Mouse (Mus musculus) CH12.LX (cell line): ENCODE measurements at regions not wholly inside any gene's neighbourhood (a gene's known extent, or its start where the extent isn't known, plus 50 kb on each side); places are given as distances from the start of the nearest gene placed in this dataset.

ENCODE experiments used
- CTCF ChIP-seq, 2 experiments: IDR thresholded peaks in 1 of 2; conservative IDR thresholded peaks in 1 of 2; 2 replicates each; pipeline ENCODE4 v1.5.1; 2011 to 2012; ENCODE audit warnings: low read depth in 2 of 2, low read length in 2 of 2, improper control_type of control experiment in 1 of 2, inconsistent platforms in 1 of 2, mild to moderate bottlenecking in 1 of 2, moderate library complexity in 1 of 2
- E2F4 ChIP-seq: IDR thresholded peaks from 2 replicates; pipeline ENCODE4 v1.6.1; 2011; ENCODE audit warnings: low read depth, low read length, improper control_type of control experiment; ENCODE audit not compliant: insufficient replicate concordance
- EP300 ChIP-seq: IDR thresholded peaks from 2 replicates; pipeline ENCODE4 v1.6.1; 2011; ENCODE audit warnings: low read length, improper control_type of control experiment
- ETS1 ChIP-seq: conservative IDR thresholded peaks from 2 replicates; pipeline ENCODE4 v1.6.1; 2012; ENCODE audit warnings: low read depth, mild to moderate bottlenecking, inconsistent platforms, low read length, improper control_type of control experiment, moderate library complexity
- GABPA ChIP-seq: IDR thresholded peaks from 2 replicates; pipeline ENCODE4 v1.6.1; 2012; ENCODE audit warnings: low read depth, low read length, improper control_type of control experiment, inconsistent platforms; ENCODE audit not compliant: insufficient replicate concordance
- IRF4 ChIP-seq: IDR thresholded peaks from 2 replicates; pipeline ENCODE4 v1.6.1; 2014; ENCODE audit warnings: low read depth, mild to moderate bottlenecking, inconsistent platforms, low read length, improper control_type of control experiment
- JUN ChIP-seq: IDR thresholded peaks from 2 replicates; pipeline ENCODE4 v1.6.1; 2011; ENCODE audit warnings: low read depth, mild to moderate bottlenecking, low read length, improper control_type of control experiment, moderate library complexity; ENCODE audit not compliant: insufficient read depth
- JUND ChIP-seq: conservative IDR thresholded peaks from 2 replicates; pipeline ENCODE4 v1.6.1; 2011; ENCODE audit warnings: low read depth, low read length, improper control_type of control experiment
- KAT2A ChIP-seq: IDR thresholded peaks from 2 replicates; pipeline ENCODE4 v1.6.1; 2012; ENCODE audit warnings: low read length, improper control_type of control experiment, inconsistent platforms; ENCODE audit not compliant: insufficient replicate concordance
- MAFK ChIP-seq: IDR thresholded peaks from 2 replicates; pipeline ENCODE4 v1.6.1; 2011; ENCODE audit warnings: low read length, improper control_type of control experiment; ENCODE audit not compliant: insufficient replicate concordance
- NELFE ChIP-seq: IDR thresholded peaks from 2 replicates; pipeline ENCODE4 v1.6.1; 2011; ENCODE audit warnings: low read depth, low read length, improper control_type of control experiment
- POLR2A ChIP-seq: IDR thresholded peaks from 2 replicates; pipeline ENCODE4 v1.6.1; 2011; ENCODE audit warnings: low read depth, mild to moderate bottlenecking, improper control_type of control experiment, low read length
- POLR2AphosphoS2 ChIP-seq: IDR thresholded peaks from 2 replicates; pipeline ENCODE4 v1.6.1; 2011; ENCODE audit warnings: low read depth, low read length, improper control_type of control experiment
- UBTF ChIP-seq: IDR thresholded peaks from 2 replicates; pipeline ENCODE4 v1.6.1; 2012; ENCODE audit warnings: low read depth, mild to moderate bottlenecking, inconsistent platforms, low read length, improper control_type of control experiment, moderate library complexity

DNA sequence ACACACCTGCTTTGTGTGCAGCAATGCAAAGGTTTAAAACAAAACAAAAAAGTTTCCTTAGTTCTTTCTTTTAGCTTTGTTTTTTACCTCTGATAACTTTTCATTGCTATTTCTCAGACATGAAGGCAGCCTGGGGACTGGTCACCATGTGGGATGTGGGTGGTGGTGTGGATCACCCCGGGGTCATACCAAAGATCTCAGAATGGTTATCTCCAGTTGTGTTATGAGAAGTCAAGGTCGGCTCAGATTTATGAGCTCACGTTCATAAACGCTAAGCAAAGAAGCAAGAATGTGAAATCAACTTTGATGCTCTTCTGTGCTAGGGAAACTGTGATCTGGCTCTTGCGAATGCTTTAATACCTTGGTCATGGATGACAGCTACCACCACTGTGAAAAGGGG lies 102.3 kb upstream of the Map3k1 start:
- no peak for TF ChIP-seq EP300
- no peak for TF ChIP-seq POLR2A
- TF ChIP-seq CTCF (conservative IDR thresholded peaks at IDR 0.05 in 1 of 2, IDR thresholded peaks at IDR 0.05 in 1 of 2; ENCODE audit: low read depth in 2 of 2, low read length in 2 of 2): no peak
- no peak for TF ChIP-seq NELFE
- no peak for TF ChIP-seq UBTF
- no peak for TF ChIP-seq ETS1
- no peak for TF ChIP-seq JUN
- TF ChIP-seq GABPA: no peak
- TF ChIP-seq POLR2AphosphoS2: no peak
- no peak for TF ChIP-seq E2F4
- TF ChIP-seq MAFK: no peak
- no peak for TF ChIP-seq IRF4
- TF ChIP-seq KAT2A: no peak
- TF ChIP-seq JUND: no peak
